Mouse (Mus musculus) kidney, postnatal 4 days (tissue): Measurements from ENCODE around the gene P4ha2.
A peak's percentile ranks its signal among the peaks of the same experiment; 100 is the strongest.

Experiments
- DNase-seq, 2 experiments: peaks; one replicate each; pipeline ENCODE4 v3.0.0; 2021; ENCODE audit warnings: mixed read lengths in 2 of 2

Gene P4ha2

DNA sequence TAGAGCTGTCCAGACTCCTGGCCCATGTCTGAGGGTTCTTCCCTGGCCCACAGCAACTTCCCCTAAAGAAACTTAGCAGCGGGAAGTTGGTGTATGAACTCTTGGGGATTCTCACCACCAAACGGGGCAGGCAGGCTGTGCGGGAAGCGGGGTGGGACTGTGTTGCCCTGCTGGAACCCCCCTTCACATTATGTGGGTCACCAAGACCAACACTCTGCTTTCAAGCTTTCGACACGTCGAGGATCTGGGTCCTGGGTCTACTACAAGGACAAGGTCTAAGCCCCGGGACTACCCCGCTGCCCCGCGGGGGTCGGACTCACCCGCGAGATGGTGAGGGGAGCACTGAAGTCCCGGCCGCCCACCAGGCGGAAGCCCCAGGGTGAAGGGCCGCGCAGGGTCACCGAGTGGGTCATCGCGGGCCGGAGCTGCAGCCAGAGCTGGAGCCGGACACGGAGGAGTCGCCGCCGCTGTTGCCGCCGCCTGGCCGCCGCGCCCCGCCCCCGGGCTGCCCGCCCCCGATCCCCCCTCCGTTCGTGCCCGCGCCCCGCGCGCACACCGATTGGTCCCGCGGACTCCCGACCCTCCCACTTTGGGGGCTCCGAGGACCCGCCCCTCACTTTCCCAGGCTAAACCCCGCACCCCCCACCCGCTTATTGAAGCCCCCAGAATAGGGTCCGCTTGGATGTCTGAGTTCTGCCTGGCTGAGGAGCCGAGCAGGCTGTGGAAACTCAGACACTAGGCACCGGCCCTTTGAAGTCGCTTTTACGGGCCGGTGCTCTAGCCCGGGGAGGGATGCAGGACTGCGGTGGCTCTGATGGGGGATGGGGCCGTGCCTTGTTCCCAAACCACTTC, 31.1 kb upstream of the P4ha2 start, which contains the start of gene Pdlim4:
Gene Pdlim4, minus strand, starts transcription at position 495 of the 852 bp plus-strand sequence.
- DNase-seq: peak; percentile 81 to 87

DNA sequence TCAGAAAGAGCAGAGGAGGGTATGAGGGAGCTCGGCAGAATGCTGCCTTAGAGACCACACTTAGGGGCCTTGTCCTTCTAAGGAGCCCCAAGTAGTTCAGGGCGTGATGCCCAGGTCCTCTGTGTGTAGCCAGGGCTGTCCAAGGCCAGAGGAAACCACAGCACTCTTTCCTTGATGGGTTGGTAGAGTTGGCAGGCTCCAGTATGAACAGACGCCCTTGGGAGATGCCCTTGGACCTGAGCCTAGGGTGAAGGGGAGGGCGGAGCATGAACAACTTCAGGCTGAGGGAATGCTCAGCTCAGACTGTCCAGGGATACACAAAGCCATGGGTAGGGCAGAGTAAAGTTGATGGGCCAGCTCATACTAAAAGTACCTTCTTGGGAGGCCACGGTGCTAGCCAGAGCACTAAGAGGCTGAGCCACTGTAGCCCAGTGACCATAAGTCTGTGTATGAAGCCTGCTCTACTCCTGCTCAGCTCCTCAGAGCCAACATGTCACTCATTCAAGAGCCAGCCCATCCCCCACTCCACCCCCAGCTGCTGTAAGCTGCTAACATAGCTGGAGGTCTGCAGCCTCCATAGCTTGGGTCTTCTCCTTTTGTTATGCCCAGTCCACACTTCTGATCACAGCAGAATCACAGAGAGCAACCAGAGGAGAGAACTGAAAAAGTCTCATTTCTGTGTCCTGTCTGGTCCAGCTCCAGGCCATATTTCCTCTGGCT, 28.0 kb upstream of the P4ha2 start:
- DNase-seq: no peak

DNA sequence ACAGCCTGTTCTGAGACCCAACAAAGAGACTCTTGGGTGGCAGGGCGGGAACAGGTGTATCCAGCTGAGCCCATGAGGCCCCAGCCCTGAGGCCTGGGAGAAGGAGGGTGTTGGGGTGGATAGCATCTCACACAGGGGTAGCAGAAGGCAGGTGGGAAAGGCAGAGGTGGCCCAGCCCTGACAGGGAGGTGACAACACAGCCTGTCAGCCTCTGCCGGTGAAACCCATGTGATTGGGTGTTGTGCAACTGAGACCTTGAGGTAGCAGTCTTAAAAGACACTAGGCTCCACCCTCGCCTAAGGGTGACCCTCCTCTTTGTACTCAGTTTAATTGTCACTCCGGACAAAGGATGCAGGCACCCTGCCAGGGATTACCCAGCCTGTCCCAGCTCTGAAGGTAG, 26.6 kb upstream of the P4ha2 start:
- no peak for DNase-seq

DNA sequence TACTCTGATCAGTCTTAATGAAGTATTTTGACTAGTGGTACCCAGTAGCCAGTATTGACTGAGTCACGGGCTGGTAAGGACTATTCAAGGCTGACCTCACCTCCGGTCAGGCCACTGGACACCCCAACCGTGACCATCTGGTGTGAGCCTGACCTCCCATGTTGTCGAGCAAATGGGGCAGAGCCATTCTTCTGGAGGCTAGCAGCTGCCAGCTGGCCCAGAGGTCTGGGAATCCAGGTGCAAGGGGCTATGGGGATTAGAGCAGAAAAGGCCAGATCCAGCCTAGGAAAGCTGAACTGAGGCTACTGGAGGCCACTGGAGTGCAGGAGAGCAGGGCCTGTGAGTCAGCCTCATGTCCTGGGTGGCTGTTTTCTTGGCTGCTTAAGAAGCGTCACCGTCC, 24.5 kb upstream of the P4ha2 start:
- no peak for DNase-seq

DNA sequence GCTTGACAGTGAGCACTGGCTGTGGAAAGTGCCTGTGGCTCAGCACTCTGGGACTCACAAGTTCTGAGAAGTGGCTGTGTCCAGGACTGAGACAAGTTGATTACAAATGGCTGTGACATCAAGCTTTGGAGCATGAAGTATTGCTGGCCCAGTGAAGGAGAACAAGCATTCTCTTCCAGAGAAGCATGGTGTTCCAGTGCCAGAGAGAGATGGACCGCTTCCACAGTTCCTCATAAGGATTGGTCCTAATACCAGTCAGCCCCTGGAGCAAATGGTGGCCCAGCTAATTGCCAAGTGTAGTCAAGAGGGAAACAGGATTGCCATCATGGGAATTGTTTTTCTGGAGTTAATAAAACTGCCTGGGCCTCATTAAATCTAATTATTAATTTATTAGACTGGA, 23.8 kb upstream of the P4ha2 start:
- no peak for DNase-seq

DNA sequence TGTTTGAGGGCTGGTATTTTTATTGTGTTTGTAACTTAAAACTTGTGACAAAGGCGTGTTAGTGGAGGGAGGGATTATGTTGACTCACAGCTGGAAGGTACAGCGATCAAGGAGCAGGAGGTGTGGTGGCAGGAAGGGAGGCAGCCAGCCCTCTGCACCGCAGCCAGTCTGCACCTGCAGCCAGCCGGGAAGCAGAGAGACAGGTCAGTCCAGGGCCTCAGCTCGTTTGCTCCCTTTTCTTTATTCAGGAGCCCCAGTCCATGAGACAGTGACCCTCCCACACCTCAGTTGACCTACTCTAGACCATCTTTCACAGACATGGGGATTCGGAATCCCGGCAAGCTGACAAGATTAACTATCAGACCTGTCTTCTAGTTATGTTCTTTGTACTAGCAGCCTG, 19.5 kb upstream of the P4ha2 start:
- DNase-seq: no peak

DNA sequence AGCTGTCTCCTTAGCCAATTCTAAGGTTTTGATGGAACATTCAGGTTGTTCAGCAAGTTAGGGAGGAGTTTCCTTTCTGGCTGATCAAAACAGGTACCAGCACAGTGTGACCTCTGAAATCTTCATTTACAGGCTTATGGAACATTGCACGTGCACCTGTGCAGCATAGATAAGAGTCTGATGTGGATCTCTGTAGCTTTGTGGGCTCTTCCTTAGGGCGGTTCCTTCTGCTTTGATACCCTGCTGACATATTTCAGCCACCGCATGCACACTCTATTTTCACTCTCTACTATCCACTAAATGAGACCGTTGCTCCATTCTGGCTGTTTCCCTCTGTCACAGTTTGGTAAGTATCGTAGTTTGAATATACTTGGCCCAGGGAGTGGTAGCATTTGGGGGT, 17.2 kb upstream of the P4ha2 start:
- DNase-seq: no peak

DNA sequence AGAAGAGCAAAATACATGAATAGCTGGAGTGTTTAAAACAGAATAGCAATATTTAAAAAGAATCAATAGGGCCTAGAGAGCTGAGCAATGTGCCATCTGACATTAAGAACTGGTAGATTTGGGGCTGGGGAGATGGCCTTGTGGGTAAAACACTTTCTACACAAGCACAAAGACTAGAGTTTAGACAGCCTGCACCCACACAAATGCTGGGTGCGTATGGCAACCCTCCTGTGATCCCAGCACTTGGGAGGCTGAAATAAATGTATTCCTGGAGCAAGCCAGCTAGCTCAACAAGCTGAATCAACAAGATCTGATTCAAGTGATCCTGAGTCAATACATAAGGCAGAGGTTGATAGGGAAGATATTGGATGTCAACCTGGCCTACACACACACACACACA, 14.9 kb upstream of the P4ha2 start:
- DNase-seq: no peak

DNA sequence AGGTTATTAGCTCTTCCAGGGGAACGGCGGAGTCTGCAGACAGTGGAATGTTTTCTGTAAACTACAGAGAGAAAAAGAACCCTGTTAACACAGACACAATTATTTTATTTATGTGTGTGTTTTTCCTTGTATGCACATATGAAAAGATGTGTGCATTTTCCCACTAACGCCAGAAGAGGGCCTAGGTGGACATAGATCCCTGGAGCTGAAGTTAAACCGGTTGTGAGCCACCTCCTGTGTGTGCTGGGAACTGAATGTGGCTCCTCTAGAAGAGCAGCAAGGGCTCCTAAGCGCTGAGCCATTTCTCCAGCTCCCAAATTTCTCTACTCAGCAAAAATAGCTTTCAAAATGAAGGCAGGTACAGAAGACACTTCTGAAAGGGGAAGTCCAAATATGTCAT, 14.1 kb upstream of the P4ha2 start:
- DNase-seq: no peak

DNA sequence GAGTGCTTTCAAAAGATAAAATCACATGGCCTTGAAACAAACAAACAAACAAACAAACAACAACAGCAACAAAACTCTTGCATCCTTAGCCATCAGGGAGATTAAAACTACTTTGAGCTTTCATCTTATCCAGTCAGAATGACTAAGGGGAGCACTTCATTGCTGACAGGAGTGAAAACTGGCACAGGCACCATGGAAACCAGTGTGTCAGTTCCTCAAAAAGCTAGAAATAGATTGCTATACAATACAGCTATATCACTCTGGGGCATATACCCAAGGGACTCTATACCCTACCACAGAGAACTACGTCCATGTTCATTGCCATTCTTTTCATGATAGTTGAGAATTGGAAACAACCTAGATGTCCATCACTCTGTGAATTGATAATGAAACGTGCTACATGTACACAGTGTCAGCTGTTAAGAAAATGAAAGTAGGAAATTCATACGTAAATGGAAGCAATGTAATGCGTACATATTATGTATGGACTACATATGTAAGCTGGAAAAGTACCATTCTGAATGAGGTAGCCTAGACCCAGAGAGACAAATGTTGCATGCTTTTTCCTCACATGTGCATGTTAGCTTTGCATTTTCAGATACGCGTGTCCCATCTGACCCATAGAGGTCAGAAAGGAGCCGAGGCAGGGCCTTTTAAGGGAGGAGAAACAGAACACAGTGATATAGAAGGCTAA, 11.5 kb upstream of the P4ha2 start:
- no peak for DNase-seq

DNA sequence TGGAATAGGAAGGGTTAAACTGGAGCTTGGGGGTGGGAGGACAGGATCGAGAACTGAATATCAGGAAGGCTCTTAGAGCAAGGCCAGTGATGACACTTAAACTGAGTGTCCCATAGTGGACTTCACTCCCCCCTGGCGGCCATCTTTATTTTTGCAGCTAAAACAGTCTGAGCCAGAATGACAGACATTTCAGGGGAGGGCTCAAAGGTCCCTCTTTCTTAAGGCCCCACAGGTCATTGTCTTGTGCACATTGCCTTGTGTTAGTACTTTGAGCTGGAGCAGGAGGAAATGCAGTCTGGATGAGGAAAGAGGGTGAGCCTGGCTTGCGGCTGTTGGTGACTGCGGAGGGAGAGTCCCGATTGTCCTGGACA, 11.0 kb upstream of the P4ha2 start:
- DNase-seq: peak; percentile 86 to 88

DNA sequence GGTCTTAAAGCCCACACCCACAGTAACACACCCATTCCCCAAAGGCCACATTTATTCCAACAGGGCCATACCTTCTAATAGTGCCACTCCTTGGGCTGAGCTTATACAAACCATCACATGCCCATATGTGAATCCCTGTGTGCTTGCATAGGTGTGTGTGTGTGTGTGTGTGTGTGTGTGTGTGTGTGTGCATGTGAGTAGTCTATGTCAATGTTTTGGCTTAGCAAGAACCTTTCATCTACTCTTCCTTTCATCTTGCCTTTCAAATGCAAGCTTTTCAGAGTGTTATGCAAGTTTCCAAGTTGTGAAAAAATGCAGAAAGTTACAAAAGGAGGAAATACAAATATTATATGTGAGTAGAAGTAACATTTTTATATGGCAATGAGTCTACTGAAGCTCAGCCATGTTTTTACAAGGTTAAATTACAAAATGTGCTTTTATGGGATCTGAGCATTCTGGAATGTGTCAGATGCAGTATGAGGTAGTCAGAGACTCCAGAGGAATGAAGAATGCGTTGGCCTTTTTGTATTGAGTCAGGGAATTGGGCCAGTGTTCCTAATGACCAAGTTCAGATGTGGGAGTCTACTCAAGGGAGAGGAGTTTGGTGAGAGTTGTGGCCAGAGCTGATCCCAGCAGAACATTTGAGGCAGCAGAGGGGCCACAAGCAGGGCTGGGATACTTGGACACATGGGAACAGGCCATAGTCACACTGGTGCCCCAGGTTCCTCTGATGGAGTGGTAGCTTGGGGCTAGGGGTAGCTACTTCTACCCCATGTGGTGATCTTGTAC, 9.6 kb upstream of the P4ha2 start:
- no peak for DNase-seq

DNA sequence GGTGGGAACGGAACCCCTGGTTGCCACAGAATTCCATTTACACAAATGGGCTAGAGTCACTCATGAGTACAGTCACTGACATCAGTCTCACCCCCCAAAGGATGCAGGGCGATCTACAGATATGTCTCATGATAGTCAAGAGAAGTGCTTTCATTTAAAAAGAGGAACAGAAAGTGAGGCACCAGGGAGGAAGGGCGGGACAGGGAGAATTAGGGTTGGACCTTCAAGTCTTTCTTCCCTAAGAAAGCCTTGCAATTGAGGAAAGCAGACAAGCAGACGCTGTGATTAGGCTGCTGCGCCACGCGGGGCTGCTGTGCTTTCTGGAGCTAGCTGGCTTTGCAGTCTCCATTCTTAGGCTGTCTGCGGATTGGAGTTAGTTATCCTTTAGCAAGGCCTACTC, 8.2 kb upstream of the P4ha2 start:
- DNase-seq: no peak

DNA sequence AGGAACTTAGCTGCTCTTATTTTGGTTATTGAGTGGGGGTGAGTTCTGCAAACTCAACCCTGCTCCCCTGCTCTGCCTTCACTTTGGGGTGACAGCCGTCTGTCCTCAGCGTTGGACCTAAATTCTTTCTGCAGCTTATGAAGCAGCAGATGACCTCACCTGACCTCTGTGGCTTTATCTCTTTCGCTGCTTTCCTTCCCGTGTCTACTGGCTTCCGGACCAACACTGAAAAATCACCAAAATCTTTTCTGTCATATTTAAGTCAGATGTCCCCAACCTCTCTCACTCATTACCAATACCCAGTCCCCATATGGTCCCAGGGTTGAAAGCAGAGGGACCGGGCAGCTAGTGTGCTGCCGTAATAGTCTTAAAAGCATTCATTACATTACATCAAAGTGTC, 7.7 kb upstream of the P4ha2 start:
- DNase-seq: no peak

DNA sequence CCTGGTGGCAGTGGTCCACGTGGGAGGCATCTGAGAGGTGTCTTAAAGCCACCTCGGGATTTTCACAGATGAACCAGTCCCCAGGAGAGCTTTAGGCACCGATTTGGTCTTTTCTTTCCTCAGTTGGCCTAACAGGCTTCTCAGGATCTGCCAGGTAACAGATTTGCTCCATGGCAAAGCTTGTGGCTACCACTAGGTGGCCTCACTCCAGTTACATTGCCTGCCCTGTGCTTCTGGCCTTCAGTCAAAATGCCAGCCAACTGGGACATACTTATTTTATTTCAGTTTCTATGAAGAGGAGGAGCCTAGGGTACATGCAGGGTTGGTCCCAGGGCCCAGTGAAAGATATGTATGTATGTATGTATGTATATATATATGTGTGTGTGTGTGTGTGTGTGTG, 6.9 kb upstream of the P4ha2 start:
- DNase-seq: peak; percentile 52 to 70

DNA sequence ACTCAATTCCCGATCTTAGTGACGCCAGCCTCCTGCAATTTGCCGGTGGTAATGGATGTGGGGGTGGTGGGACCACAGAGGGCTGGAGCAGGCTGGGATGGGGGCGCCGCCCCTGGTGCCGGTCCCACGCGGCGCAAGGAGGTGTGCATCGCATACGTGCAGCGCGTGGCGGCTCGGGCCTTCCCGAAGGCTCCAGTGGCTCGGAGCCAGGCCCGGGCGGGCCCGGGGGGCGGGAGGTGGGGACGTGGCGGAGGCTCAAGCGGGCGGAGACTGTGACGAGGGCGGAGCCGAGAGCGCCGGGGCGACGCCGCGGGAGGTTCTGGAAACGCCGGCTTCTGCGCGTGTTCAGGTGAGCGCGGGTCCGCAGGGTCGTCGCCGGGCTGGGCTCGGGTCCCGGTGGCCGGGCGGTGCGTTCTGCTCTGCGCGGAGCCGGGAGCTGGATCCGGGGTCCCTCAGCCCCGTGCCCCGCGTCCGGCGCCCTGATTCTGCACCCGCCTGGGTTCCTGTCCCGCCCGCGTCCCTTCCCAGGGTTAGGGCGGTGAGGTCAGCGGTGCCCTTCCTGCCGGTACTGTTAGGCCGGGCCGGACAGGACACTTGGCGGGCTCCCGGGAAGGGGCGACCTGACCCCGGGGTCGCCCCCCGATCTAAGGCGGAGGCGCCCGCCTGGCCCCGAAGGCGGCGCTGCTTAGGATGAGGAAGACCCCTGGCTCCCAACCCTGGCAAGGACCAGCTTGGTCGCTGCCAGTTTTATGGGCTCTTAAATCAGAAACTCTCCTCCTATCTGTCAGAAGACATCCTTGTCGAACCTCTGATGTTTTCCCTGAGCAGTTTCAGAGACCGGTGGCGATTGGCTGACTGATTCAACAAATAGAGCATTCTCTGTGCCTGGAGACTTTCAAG, 1.0 kb downstream of the P4ha2 start:
- DNase-seq: peak; percentile 81 to 87

DNA sequence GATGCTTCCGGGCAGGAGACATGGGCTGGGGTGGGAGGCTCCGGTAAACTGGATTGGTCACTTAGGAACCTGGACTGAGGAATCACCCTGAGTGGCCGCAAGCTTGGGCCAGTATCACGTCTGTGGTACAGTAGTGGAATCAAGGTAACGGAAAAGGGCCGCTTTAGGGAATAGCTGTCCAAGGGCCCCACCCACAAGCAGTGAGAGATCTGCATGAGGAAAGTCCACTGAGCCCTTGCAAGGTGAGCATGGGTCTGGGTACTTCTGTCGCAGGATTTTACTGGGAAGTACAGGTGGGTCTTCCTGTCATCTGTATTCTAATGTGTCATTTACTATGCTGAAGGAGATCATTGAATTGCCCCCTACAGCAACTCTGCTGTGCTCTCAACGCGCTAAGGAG, 1.8 kb downstream of the P4ha2 start:
- no peak for DNase-seq

DNA sequence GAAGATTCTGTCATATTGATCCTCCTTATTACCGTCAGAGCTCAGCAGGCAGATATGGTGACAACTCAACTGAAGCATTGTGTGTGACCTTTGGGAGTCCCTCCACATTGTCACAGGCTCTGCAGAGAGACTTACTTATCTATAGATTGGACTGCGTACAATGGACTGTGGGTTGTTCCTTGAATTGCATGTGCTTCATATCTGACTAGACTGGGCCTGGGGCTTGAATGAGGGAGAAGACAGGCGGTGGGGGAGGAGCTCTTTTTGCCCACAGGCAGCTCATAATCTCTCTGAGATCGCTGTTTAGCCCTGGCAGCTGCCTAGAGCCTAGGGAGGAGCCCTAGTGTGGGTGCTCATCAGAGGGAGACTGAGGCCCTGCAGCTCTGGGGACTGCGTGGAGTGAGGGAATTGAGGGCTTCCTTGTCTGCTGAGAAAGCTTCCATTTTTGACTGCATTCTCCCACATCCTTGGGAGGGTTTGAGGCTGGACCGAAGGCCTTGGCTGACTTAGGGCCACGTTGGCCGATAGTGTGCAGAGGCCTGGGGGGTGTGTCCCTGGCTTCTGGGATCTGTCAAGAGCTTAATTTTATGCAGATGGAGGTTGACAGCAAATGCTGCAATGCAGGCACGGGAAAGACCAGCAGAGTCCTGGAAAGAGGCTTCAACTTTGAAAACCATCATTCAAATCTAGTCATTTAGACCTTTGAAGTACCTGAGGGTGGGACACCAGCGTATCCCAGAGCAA, 3.0 kb downstream of the P4ha2 start:
- DNase-seq: no peak

DNA sequence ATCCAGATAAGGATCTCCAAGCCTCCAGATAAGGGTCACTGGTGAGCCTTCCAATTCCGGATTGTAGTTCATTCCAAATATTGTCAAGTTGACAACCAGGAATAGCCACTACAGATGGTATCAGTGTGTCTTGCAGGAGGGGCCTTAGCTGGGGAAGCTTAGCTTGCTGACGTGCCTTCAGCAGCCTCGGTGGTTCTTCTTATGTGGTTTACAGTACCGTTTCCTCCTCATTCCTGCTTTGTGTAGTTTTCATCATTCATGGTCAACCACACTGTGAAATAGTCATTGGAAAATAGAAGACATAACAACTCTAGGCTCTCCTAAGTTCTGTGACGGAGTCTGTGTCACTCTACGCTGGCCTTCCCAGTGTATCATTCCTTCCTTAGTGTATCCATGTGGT, 5.1 kb downstream of the P4ha2 start:
- no peak for DNase-seq

DNA sequence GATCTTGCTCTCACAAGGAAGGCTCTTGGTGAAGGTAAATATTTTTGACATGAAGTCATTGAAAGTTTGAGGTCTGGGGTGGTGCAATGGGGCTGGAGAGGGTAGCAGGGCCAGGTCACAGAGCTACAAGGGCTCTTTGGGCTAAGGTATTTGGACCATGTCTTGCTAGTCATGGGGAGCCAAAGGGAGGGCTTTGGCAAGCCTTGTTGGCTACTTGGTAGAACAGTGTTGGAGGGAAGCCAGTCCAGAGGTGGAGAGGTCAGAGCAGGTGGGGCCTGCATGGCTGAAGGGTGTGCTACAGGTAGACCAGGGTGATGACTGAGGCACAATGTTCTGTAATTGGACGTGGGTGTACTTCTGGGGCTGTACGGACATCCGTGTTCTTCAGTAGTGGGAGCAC, 6.8 kb downstream of the P4ha2 start:
- no peak for DNase-seq

DNA sequence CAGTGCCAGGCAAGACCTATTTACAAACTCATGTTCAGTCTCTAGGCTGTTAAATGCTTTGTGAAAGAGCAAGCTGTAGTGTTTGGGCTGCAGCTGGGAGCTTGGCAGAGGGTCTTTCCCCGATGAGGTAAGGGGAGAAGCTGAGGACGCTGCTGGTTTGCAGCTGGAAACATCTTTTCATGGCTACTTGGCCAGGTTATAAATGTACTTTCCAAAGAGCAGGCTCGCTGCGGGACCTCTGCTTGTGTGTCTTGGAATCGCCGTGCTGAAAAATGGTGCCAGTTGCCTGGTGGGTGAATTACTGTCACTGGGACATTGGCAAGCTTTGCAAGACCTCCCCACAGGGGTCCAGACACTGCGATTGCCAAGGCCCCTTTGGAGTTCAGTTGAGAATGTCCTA, 7.3 kb downstream of the P4ha2 start:
- no peak for DNase-seq
